8 mouse cellular contexts compared by ENCODE assay signal in genomic region chr6:48742422-48743351, GRCm38 (mm10). TPM values are rescaled to one million over a fixed set of nuclear protein-coding genes. Genes with fewer than 3 reads are reported as not detected.
DNase-seq lines count a peak whose midpoint lies in the region; ATAC-seq and TF ChIP-seq lines count a peak whose summit lies in the region.

No protein-coding gene starts in this region.

- peak overlapping the region; percentile 56 for H3K9ac ChIP-seq in ES-E14 (ENCODE audit: insufficient read depth, low read depth, low read length, poor library complexity, severe bottlenecking)
- H3K9ac ChIP-seq in forebrain, embryonic 11.5 days (ENCODE audit: low read length) = no peak overlapping the region
- peak overlapping the region; percentile 47 for H3K9ac ChIP-seq in stomach, embryonic 15.5 days

- H3K4me3 ChIP-seq in gastrocnemius, adult 2 months = peak overlapping the region; percentile 72
- H3K4me3 ChIP-seq in ES-E14 (ENCODE audit: insufficient read depth in 1 of 2, low read depth in 1 of 2, low read length in 2 of 2, poor library complexity in 1 of 2, severe bottlenecking in 1 of 2) = peak overlapping the region; percentile 79 to 80
- H3K4me3 ChIP-seq in forebrain, embryonic 11.5 days (ENCODE audit: low read depth, low read length) = peak overlapping the region; percentile 40
- peak overlapping the region; percentile 41 for H3K4me3 ChIP-seq in stomach, embryonic 15.5 days (replicated peaks)

- H3K27me3 ChIP-seq in forebrain, embryonic 11.5 days (ENCODE audit: control insufficient read depth, insufficient read depth, low read length) = peaks cover 21% of the 10 kb centered on the region
- H3K27me3 ChIP-seq in stomach, embryonic 15.5 days (replicated peaks) = no peaks in the 10 kb centered on the region; the same call in 1 of the 2 replicates

- intact Hi-C loops in gastrocnemius, adult 2 months (cut with DNase I) = loop anchor here (10.0 kb wide), 1 partner anchor 58 kb away; the partner anchor contains the start of gene Gimap4

- peak overlapping the region; percentile 40 for H3K27ac ChIP-seq in gastrocnemius, adult 2 months
- no peak overlapping the region for H3K27ac ChIP-seq in ES-E14 (ENCODE audit: insufficient read depth, low read depth, low read length, poor library complexity, severe bottlenecking)
- H3K27ac ChIP-seq in forebrain, embryonic 11.5 days (ENCODE audit: low read depth, low read length) = no peak overlapping the region
- peak overlapping the region; percentile 42 for H3K27ac ChIP-seq in stomach, embryonic 15.5 days

- H3K9me3 ChIP-seq in ES-E14 (ENCODE audit: control insufficient read depth, insufficient read depth, low read depth, low read length) = no peaks in the 10 kb centered on the region
- H3K9me3 ChIP-seq in forebrain, embryonic 11.5 days (ENCODE audit: control insufficient read depth, low read length) = no peaks in the 10 kb centered on the region
- no peaks in the 10 kb centered on the region for H3K9me3 ChIP-seq in stomach, embryonic 15.5 days

- 2% methylated on average over 51 of the region's 52 CpGs for whole genome bisulfite sequencing in forebrain, embryonic 11.5 days
- WGBS in stomach, embryonic 15.5 days = 10% methylated on average over 52 of the region's 52 CpGs

- no peak for ATAC-seq in forebrain, embryonic 11.5 days (replicated peaks; ENCODE audit: low FRiP score)
- ATAC-seq in stomach, embryonic 15.5 days (ENCODE audit: insufficient read depth, low FRiP score, low read depth) = peak; percentile 25; the same call in 1 of the 2 replicates

- DNase-seq in gastrocnemius, adult 2 months = no peak
- no peak for DNase-seq in gastrocnemius, adult 18-20 months (ENCODE audit: low spot score)
- DNase-seq in ES-E14 (ENCODE audit: low read depth, low spot score) = peak; percentile 26
- peak; percentile 62 for DNase-seq in forebrain, embryonic 11.5 days (ENCODE audit: low spot score)
- DNase-seq in kidney, adult 8-10 months = peak; percentile 91
- peak; percentile 51 for DNase-seq in lung, postnatal 10 days
- no peak for DNase-seq in adipocyte (ENCODE audit: low spot score)

- peak overlapping the region; percentile 61 for H3K4me2 ChIP-seq in forebrain, embryonic 11.5 days (ENCODE audit: low read depth, low read length, severe bottlenecking)
- H3K4me2 ChIP-seq in stomach, embryonic 15.5 days = peak overlapping the region; percentile 87

- no peaks in the 10 kb centered on the region for H3K36me3 ChIP-seq in ES-E14 (ENCODE audit: control insufficient read depth, insufficient read depth, low read length, poor library complexity, severe bottlenecking)
- no peaks in the 10 kb centered on the region for H3K36me3 ChIP-seq in forebrain, embryonic 11.5 days (ENCODE audit: control insufficient read depth, insufficient read depth, low read length)
- H3K36me3 ChIP-seq in stomach, embryonic 15.5 days = no peaks in the 10 kb centered on the region

- TF ChIP-seq CTCF in gastrocnemius, adult 2 months (IDR thresholded peaks at IDR 0.05) = no peak

- in situ Hi-C loops in ES-E14 (cut with MboI; ENCODE audit: low sequenced_read_pairs in 2 of 2, unreplicated experiment in 2 of 2) = no loop called here

- peaks cover 2 to 3% of the 10 kb centered on the region in 2 experiments; a peak in 1 of 4 replicates for H3K4me1 ChIP-seq in ES-E14 (ENCODE audit: control insufficient read depth in 2 of 2, insufficient read depth in 2 of 2, low read length in 2 of 2, poor library complexity in 1 of 2)
- H3K4me1 ChIP-seq in forebrain, embryonic 11.5 days (replicated peaks; ENCODE audit: control insufficient read depth, insufficient read depth, low read length) = no peaks in the 10 kb centered on the region
- peaks cover 13% of the 10 kb centered on the region; the same call in 1 of the 2 replicates for H3K4me1 ChIP-seq in stomach, embryonic 15.5 days

TF ChIP-seq in ES-E14, 5 proteins besides CTCF, POLR2A, EP300 and RAD21:
- TF ChIP-seq ZNF384 (IDR thresholded peaks at IDR 0.05; ENCODE audit: low read depth, low read length) (no peak), MAFK (IDR thresholded peaks at IDR 0.05; ENCODE audit: insufficient read depth, low read depth, low read length) (no peak), HCFC1 (IDR thresholded peaks at IDR 0.05; ENCODE audit: borderline replicate concordance, insufficient read depth, low read length) (no peak), ZC3H11A (IDR thresholded peaks at IDR 0.05; ENCODE audit: borderline replicate concordance, low read depth, low read length) (no peak), CHD2 (IDR thresholded peaks at IDR 0.05; ENCODE audit: low read depth, low read length) (no peak)
TF ChIP-seq in ES-E14: peak in this region for 0.

RNA-seq across cellular contexts. Expression of gene Gimap5, which starts 3.3 kb away (rescaled TPM):
- 1 to 10 TPM; 1.5 to 1.6 TPM for total RNA-seq in gastrocnemius, adult 2 months (2021)
- 1 to 10 TPM in 1 of 2 experiments, under 1 TPM in 1; 0.57 to 1.0 TPM for total RNA-seq in gastrocnemius, adult 18-20 months (2021)
- 0.31 TPM in 1 of 2 replicates, not detected in the other for total RNA-seq in ES-E14 (2012; rRNA removed)
- 0.71 and 1.5 TPM in 2 replicates for polyA plus RNA-seq in forebrain, embryonic 11.5 days (2014; fragmentation: Nextera tagmentation; extraction: Ambion mirVana)
- 7.5 and 9.2 TPM in 2 replicates for polyA plus RNA-seq in stomach, embryonic 15.5 days (2015; fragmentation: Nextera tagmentation; extraction: Ambion mirVana)

RNA-seq across cellular contexts. Expression of gene Gimap1, which starts 3.8 kb away (rescaled TPM):
- 1 to 10 TPM; 2.2 to 2.3 TPM for total RNA-seq in gastrocnemius, adult 2 months (2021)
- 1 to 10 TPM; 1.5 to 2.4 TPM for total RNA-seq in gastrocnemius, adult 18-20 months (2021)
- total RNA-seq in ES-E14 (2012; rRNA removed) = 0.58 TPM in 1 of 2 replicates, not detected in the other
- 5.4 and 6.4 TPM in 2 replicates for polyA plus RNA-seq in forebrain, embryonic 11.5 days (2014; fragmentation: Nextera tagmentation; extraction: Ambion mirVana)
- 21.8 and 22.2 TPM in 2 replicates for polyA plus RNA-seq in stomach, embryonic 15.5 days (2015; fragmentation: Nextera tagmentation; extraction: Ambion mirVana)

RNA-seq across cellular contexts. Expression of gene Gimap7, which starts 24.3 kb away (rescaled TPM):
- not detected for total RNA-seq in gastrocnemius, adult 2 months (2021)
- total RNA-seq in gastrocnemius, adult 18-20 months (2021) = not detected
- total RNA-seq in ES-E14 (2012; rRNA removed) = not detected in 2 replicates
- not detected in 2 replicates for polyA plus RNA-seq in forebrain, embryonic 11.5 days (2014; fragmentation: Nextera tagmentation; extraction: Ambion mirVana)
- 0.23 TPM in 1 of 2 replicates, not detected in the other for polyA plus RNA-seq in stomach, embryonic 15.5 days (2015; fragmentation: Nextera tagmentation; extraction: Ambion mirVana)

RNA-seq across cellular contexts. Expression of gene Gm28053, which starts 24.3 kb away (rescaled TPM):
- total RNA-seq in gastrocnemius, adult 2 months (2021) = under 1 TPM in 1 of 2 experiments, not detected in 1; 0.84 TPM
- total RNA-seq in gastrocnemius, adult 18-20 months (2021) = 1 to 10 TPM in 1 of 2 experiments, not detected in 1; 2.7 TPM
- total RNA-seq in ES-E14 (2012; rRNA removed) = not detected in 2 replicates
- 0.94 TPM in 1 of 2 replicates, not detected in the other for polyA plus RNA-seq in forebrain, embryonic 11.5 days (2014; fragmentation: Nextera tagmentation; extraction: Ambion mirVana)
- 3.3 and 3.4 TPM in 2 replicates for polyA plus RNA-seq in stomach, embryonic 15.5 days (2015; fragmentation: Nextera tagmentation; extraction: Ambion mirVana)

RNA-seq across cellular contexts. Expression of gene Gimap3, which starts 28.0 kb away (rescaled TPM):
- not detected for total RNA-seq in gastrocnemius, adult 2 months (2021)
- total RNA-seq in gastrocnemius, adult 18-20 months (2021) = under 1 TPM; 0.09 to 0.28 TPM
- 0.09 TPM in 1 of 2 replicates, not detected in the other for total RNA-seq in ES-E14 (2012; rRNA removed)
- not detected in 2 replicates for polyA plus RNA-seq in forebrain, embryonic 11.5 days (2014; fragmentation: Nextera tagmentation; extraction: Ambion mirVana)
- 0.06 and 0.18 TPM in 2 replicates for polyA plus RNA-seq in stomach, embryonic 15.5 days (2015; fragmentation: Nextera tagmentation; extraction: Ambion mirVana)

Comparison
In these comparisons a context has a peak if more than half of its experiments do, and no peak if none do; other contexts are left out.
1. DNase-seq: peak in ES-E14 (single experiment), forebrain, embryonic 11.5 days (single experiment), kidney, adult 8-10 months (2 of 2) and lung, postnatal 10 days (single experiment); none in gastrocnemius, adult 2 months (single experiment), gastrocnemius, adult 18-20 months (single experiment) and adipocyte (single experiment).
2. H3K27ac ChIP-seq: peak in gastrocnemius, adult 2 months (single experiment) and stomach, embryonic 15.5 days (single experiment); none in ES-E14 (single experiment) and forebrain, embryonic 11.5 days (single experiment).
3. Peak in every context shown above with its lines, with median percentiles within 50 percentile points of each other: H3K4me3 ChIP-seq.